Mouse (Mus musculus) limb, embryonic 13.5 days (tissue): Measurements from ENCODE around the gene Apod. TPM values are rescaled to one million over a fixed set of nuclear protein-coding genes. Genes with fewer than 3 reads are reported as not detected.
"Not testable (repeated sequence)": the region's sequence is repeated elsewhere in the genome, so short reads cannot be mapped to it uniquely, and the experiment has no call there.

Source experiments
- ATAC-seq: fragments of 200-750 bp; cut with Nextera tagmentation; 2 replicates; pipeline ENCODE4 v1.8.0; 2017; ENCODE audit warnings: low read depth, moderate number of reproducible peaks, moderate TSS enrichment; ENCODE audit not compliant: low FRiP score
- H3K27ac ChIP-seq: fragments of 300-500 bp; sonication (generic); 2 replicates; pipeline ENCODE4 v1.5.1; 2015; ENCODE audit warnings: inconsistent platforms, mild to moderate bottlenecking, moderate library complexity
- H3K27me3 ChIP-seq: fragments of 300-500 bp; sonication (generic); 2 replicates; pipeline ENCODE4 v1.6.1; 2015; ENCODE audit warnings: mild to moderate bottlenecking, inconsistent platforms
- H3K36me3 ChIP-seq: fragments of 300-500 bp; sonication (generic); 2 replicates; pipeline ENCODE4 v1.6.1; 2015; ENCODE audit warnings: inconsistent platforms, mild to moderate bottlenecking, moderate library complexity
- H3K4me1 ChIP-seq: fragments of 300-500 bp; sonication (generic); 2 replicates; pipeline ENCODE4 v1.6.1; 2015; ENCODE audit warnings: inconsistent platforms
- H3K4me2 ChIP-seq: fragments of 300-500 bp; sonication (generic); replicated peaks from 2 replicates; pipeline ENCODE4 v1.6.1; 2015; ENCODE audit warnings: inconsistent platforms, mild to moderate bottlenecking, moderate library complexity
- H3K4me3 ChIP-seq: fragments of 300-500 bp; sonication (generic); 2 replicates; pipeline ENCODE4 v1.5.1; 2015; ENCODE audit warnings: moderate library complexity, mild to moderate bottlenecking, inconsistent platforms
- H3K9ac ChIP-seq: fragments of 300-500 bp; sonication (generic); 2 replicates; pipeline ENCODE4 v1.6.1; 2015; ENCODE audit warnings: mild to moderate bottlenecking, inconsistent platforms
- H3K9me3 ChIP-seq: fragments of 300-500 bp; sonication (generic); 2 replicates; pipeline ENCODE4 v1.6.1; 2016; ENCODE audit warnings: inconsistent platforms
- WGBS: fragments of 180-500 bp; shearing (Covaris S2); methylation state at CpG from one replicate; pipeline ENCODE4 v1.1.7; 2015; 5-methylcytosine and 5-hydroxymethylcytosine counted together
- polyA plus RNA-seq: library from polyadenylated mRNA; unstranded; fragments of >200 nt; fragmentation: Nextera tagmentation; extraction: Ambion mirVana; gene quantifications from 2 replicates; pipeline ENCODE4 v1.2.1, GENCODE M21; 2015

Apod gene
- polyA plus RNA-seq, 1 experiment from 2014 or later = 36.0 TPM

DNA sequence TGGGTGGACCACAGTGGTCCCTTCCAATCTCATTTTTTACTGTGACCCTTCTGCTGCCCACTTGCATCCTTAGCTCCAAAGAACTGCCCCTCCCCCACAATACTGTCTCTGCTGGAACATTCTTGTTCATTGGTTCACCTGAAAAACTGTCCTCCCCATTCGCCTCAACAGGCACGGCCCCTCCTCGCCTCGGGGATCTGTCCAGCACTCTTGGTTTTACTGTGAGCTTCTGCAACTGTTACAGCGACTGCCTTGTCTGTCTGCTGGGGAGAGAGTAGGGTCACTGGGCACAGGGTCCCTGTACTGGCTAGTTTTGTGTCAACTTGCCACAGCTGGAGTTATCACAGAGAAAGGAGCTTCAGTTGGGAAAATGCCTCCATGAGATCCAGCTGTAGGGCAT, 24.7 kb upstream of the Apod start:
- Histone ChIP-seq H3K9me3 (no peaks in the 10 kb centered on the region), H3K4me2 (no peak overlapping the region), H3K36me3 (no peaks in the 10 kb centered on the region), H3K9ac (no peak overlapping the region), H3K4me1 (peaks cover 23% of the 10 kb centered on the region), H3K27me3 (no peaks in the 10 kb centered on the region), H3K27ac (no peak overlapping the region), H3K4me3 (no peak overlapping the region)
- ATAC-seq = no peak
- 29% methylated on average over 5 of the region's 5 CpGs for WGBS

- WGBS = 19% methylated on average over 3 of the region's 3 CpGs
- no peak overlapping the region for H3K4me3 ChIP-seq
- ATAC-seq = no peak
- no peaks in the 10 kb centered on the region for H3K36me3 ChIP-seq
- H3K9me3 ChIP-seq = no peaks in the 10 kb centered on the region
- H3K4me1 ChIP-seq = peaks cover 21% of the 10 kb centered on the region
- no peaks in the 10 kb centered on the region for H3K27me3 ChIP-seq
- no peak overlapping the region for H3K27ac ChIP-seq
- no peak overlapping the region for H3K9ac ChIP-seq
- no peak overlapping the region for H3K4me2 ChIP-seq
Observed at GRCm38 (mm10) chr16:31337956-31338355, 23.3 kb upstream of the Apod start.

GRCm38 (mm10) chr16:31334796-31335195, 20.2 kb upstream of the Apod start:
- Histone ChIP-seq H3K4me3 (no peak overlapping the region), H3K4me1 (peaks cover 15% of the 10 kb centered on the region), H3K36me3 (no peaks in the 10 kb centered on the region), H3K27me3 (no peaks in the 10 kb centered on the region), H3K4me2 (no peak overlapping the region), H3K9me3 (no peaks in the 10 kb centered on the region), H3K27ac (no peak overlapping the region), H3K9ac (no peak overlapping the region)
- 45% methylated on average over 5 of the region's 5 CpGs for WGBS
- no peak for ATAC-seq

GRCm38 (mm10) chr16:31332586-31332985, 18.0 kb upstream of the Apod start:
- Histone ChIP-seq H3K27me3 (no peaks in the 10 kb centered on the region), H3K27ac (no peak overlapping the region), H3K9ac (no peak overlapping the region), H3K4me1 (peaks cover 16% of the 10 kb centered on the region; the same call in 1 of the 2 replicates), H3K9me3 (no peaks in the 10 kb centered on the region), H3K36me3 (no peaks in the 10 kb centered on the region), H3K4me2 (no peak overlapping the region), H3K4me3 (no peak overlapping the region)
- ATAC-seq = no peak

- H3K27ac ChIP-seq, H3K27me3 ChIP-seq, ATAC-seq, H3K4me2 ChIP-seq, H3K36me3 ChIP-seq, H3K9ac ChIP-seq, H3K9me3 ChIP-seq, H3K4me3 ChIP-seq: not testable (repeated sequence)
- H3K4me1 ChIP-seq = peaks cover 24% of the 10 kb centered on the region
- WGBS = 82% methylated on average over 6 of the region's 6 CpGs
Observed at GRCm38 (mm10) chr16:31330970-31331369, 16.4 kb upstream of the Apod start.

DNA sequence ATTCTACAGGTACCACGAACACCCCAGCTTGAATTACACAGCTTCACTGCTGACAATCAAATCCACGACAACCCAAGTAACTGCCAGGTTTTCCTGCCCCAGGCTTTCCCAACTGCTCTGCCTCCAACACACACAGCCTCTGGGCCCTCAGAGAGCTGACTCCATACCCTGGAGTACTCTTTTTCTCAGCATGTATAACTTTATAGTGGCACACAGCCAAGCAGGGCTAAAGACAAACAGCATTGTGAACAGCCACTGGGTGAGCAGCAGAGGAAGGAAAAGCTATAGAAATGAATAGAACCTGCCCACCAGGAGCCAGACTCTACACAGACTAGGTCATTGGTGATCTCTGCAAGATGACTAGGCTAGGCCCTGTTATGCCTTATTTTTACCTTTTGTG, 15.1 kb upstream of the Apod start:
- Histone ChIP-seq H3K4me1 (peaks cover 18% of the 10 kb centered on the region; the same call in 1 of the 2 replicates), H3K27me3 (no peaks in the 10 kb centered on the region), H3K4me2 (no peak overlapping the region), H3K27ac (no peak overlapping the region), H3K9me3 (no peaks in the 10 kb centered on the region), H3K9ac (no peak overlapping the region), H3K4me3 (no peak overlapping the region), H3K36me3 (no peaks in the 10 kb centered on the region)
- 42% methylated on average over 2 of the region's 2 CpGs for WGBS
- no peak for ATAC-seq

DNA sequence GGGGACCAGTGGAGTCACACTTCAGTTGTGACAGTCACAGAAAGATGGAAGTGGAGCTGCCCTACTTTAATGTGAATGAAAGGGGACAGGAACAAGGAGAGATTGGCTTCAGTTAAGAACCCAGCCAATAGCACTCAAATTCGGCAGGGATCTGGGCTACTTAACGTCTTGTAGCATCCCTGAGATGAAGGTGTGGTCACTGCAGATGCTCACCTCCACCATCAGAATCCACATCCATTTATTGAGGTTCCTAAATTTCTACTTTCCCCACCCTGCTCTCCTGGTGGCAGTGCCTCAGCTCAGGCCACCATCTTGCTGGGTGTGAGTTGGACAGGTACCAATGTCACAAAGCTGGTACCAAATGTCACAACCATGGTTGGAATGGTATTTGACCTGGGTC, 13.3 kb upstream of the Apod start:
- H3K27me3 ChIP-seq = no peaks in the 10 kb centered on the region
- no peaks in the 10 kb centered on the region for H3K36me3 ChIP-seq
- WGBS = 76% methylated on average over 2 of the region's 2 CpGs
- H3K9ac ChIP-seq = no peak overlapping the region
- H3K4me3 ChIP-seq = no peak overlapping the region
- H3K9me3 ChIP-seq = no peaks in the 10 kb centered on the region
- H3K27ac ChIP-seq = no peak overlapping the region
- no peak overlapping the region for H3K4me2 ChIP-seq
- ATAC-seq = no peak
- peaks cover 18% of the 10 kb centered on the region; the same call in 1 of the 2 replicates for H3K4me1 ChIP-seq

GRCm38 (mm10) chr16:31327430-31327829, 12.8 kb upstream of the Apod start:
- WGBS = 80% methylated on average over 8 of the region's 8 CpGs
- ATAC-seq = no peak
- H3K4me2 ChIP-seq = no peak overlapping the region
- no peak overlapping the region for H3K4me3 ChIP-seq
- peaks cover 18% of the 10 kb centered on the region; the same call in 1 of the 2 replicates for H3K4me1 ChIP-seq
- H3K36me3 ChIP-seq = no peaks in the 10 kb centered on the region
- H3K27ac ChIP-seq = no peak overlapping the region
- no peaks in the 10 kb centered on the region for H3K27me3 ChIP-seq
- H3K9ac ChIP-seq = no peak overlapping the region
- H3K9me3 ChIP-seq = no peaks in the 10 kb centered on the region

- Histone ChIP-seq H3K27me3 (no peaks in the 10 kb centered on the region), H3K27ac (0 out of 2 replicates have a peak overlapping the region, but pooled peaks have one; percentile 1), H3K4me3 (no peak overlapping the region), H3K4me2 (no peak overlapping the region), H3K9ac (no peak overlapping the region), H3K9me3 (no peaks in the 10 kb centered on the region), H3K36me3 (no peaks in the 10 kb centered on the region), H3K4me1 (peaks cover 18% of the 10 kb centered on the region; the same call in 1 of the 2 replicates)
- ATAC-seq = no peak
- WGBS = 71% methylated on average over 8 of the region's 8 CpGs
Observed at GRCm38 (mm10) chr16:31326679-31327078, 12.1 kb upstream of the Apod start.

DNA sequence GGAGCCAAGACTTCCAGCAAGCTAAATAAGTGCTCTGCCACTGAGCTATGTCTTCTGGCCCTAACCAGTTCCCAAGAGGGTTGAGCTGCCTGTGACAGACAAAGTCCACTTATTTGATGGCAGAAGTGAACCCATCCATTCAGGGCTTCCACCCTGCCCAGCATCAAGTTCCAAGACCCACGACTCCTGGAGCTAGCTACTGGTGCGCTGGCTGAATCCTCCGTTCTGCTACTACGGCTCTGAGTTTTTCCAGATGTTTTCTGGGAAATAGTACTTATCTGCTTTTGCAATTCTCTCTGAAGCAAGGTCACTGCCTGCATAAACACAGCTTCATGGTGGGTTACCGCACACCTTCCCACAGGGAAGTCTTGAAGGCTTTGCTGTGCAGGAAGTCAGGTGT, 11.4 kb upstream of the Apod start:
- WGBS = 50% methylated on average over 5 of the region's 5 CpGs
- Histone ChIP-seq H3K27ac (no peak overlapping the region), H3K27me3 (no peaks in the 10 kb centered on the region), H3K4me3 (no peak overlapping the region), H3K9ac (no peak overlapping the region), H3K9me3 (no peaks in the 10 kb centered on the region), H3K36me3 (no peaks in the 10 kb centered on the region), H3K4me2 (no peak overlapping the region), H3K4me1 (peaks cover 18% of the 10 kb centered on the region; the same call in 1 of the 2 replicates)
- ATAC-seq = no peak

DNA sequence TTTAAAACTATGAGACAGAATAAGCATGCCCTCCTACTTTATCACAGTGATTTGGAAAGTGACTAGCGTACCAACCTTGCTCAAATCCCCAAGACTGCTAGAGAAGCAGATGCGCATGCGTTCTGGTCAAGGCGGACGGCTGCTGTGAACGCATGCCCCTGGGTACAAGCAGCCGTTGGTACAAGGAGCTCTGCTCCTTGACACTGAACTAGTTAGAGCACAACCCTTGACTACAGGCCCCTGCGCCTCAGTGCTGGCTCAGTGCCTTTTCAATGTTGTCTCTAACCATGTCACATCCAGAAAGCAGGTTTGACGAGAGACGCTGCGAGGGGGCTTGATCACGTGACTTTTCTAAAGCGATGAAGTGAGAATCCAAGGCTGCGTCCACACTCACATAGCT, 10.5 kb upstream of the Apod start:
- H3K9ac ChIP-seq = no peak overlapping the region
- WGBS = 94% methylated on average over 14 of the region's 14 CpGs
- H3K9me3 ChIP-seq = no peaks in the 10 kb centered on the region
- H3K4me3 ChIP-seq = no peak overlapping the region
- H3K4me1 ChIP-seq = peaks cover 18% of the 10 kb centered on the region; the same call in 1 of the 2 replicates
- H3K36me3 ChIP-seq = no peaks in the 10 kb centered on the region
- ATAC-seq = no peak
- no peak overlapping the region for H3K27ac ChIP-seq
- H3K27me3 ChIP-seq = no peaks in the 10 kb centered on the region
- no peak overlapping the region for H3K4me2 ChIP-seq

GRCm38 (mm10) chr16:31321501-31321900, 6.9 kb upstream of the Apod start:
- Histone ChIP-seq H3K4me2 (no peak overlapping the region), H3K27me3 (no peaks in the 10 kb centered on the region), H3K9ac (no peak overlapping the region), H3K36me3 (no peaks in the 10 kb centered on the region), H3K9me3 (no peaks in the 10 kb centered on the region), H3K27ac (no peak overlapping the region), H3K4me1 (peaks cover 26% of the 10 kb centered on the region), H3K4me3 (no peak overlapping the region)
- ATAC-seq = no peak
- 80% methylated on average over 4 of the region's 4 CpGs for WGBS

- ATAC-seq = no peak
- 79% methylated on average over 7 of the region's 7 CpGs for WGBS
- H3K4me3 ChIP-seq = no peak overlapping the region
- no peak overlapping the region for H3K4me2 ChIP-seq
- H3K9me3 ChIP-seq = no peaks in the 10 kb centered on the region
- no peak overlapping the region for H3K9ac ChIP-seq
- no peaks in the 10 kb centered on the region for H3K36me3 ChIP-seq
- H3K27me3 ChIP-seq = no peaks in the 10 kb centered on the region
- no peak overlapping the region for H3K27ac ChIP-seq
- H3K4me1 ChIP-seq = peaks cover 27% of the 10 kb centered on the region
Observed at GRCm38 (mm10) chr16:31320954-31321353, 6.3 kb upstream of the Apod start.
